Mouse (Mus musculus) cerebellum, adult (tissue): ENCODE measurements at regions not wholly inside any gene's neighbourhood (a gene's known extent, or its start where the extent isn't known, plus 50 kb on each side); places are given as distances from the start of the nearest gene placed in this dataset.

Source experiments
- ATAC-seq: cut with Nextera tagmentation; 2 replicates; pipeline ENCODE4 v1.9.2; 2017; ENCODE audit warnings: mild to moderate bottlenecking, moderate library complexity, mixed read lengths; ENCODE audit not compliant: insufficient number of reproducible peaks, low FRiP score, low TSS enrichment

DNA sequence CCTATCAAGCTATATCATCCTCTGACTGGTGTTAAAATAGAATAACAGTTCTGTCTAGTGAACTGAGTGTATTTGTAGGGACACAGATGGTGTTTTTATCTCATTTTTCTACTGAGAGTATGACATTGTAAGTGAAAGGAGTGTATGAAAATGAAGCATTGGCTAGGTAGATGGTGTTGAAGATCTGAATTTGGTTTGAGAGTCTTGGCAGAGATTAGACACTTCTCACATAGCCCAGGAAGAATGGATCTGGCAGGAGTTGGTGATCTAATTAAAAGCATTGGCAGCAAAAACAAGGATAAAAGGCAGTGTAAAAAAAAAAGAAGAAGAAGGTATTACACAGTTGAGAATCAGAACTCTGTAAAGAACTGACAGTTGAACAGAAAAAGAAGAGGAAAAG is 900.4 kb upstream of the Pabpc4l start:
- no peak for ATAC-seq

DNA sequence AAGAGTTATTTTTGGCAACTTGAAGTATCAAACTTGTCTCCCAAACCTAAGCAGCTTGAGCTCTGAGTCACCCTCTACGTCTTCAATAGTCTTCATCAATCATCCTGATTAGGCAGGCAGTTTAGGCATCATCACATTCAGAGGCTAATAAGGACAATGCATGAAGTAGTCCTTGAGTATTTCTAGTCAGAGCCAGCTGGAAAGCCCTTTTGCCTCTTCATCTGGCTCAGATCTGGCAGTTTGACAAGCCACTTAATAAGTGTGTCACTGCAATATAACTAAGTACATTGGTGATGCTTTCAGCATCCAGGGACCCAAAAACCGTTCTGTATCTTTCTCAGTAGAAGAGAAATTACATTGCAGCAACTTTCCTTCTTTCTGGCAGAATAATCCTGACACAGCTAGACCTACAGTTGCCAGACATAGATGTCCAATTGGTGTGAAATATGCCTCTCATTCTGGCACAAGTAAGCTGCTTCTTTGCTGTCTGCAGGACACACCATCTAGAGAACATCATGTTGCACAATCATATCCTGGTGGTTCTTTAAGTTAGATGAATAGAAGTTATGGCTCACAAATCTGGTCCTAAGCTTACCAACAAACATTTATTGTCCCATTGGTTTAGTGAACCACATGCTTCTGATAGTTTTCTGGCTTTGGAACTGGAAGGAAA is 868.5 kb upstream of the Pabpc4l start:
- no peak for ATAC-seq

GRCm38 (mm10) chr3:47281783-47282182 is 833.8 kb upstream of the Pabpc4l start:
- ATAC-seq: no peak

GRCm38 (mm10) chr3:47280270-47280669 is 832.3 kb upstream of the Pabpc4l start:
- peak; percentile 58; the same call in 1 of the 2 replicates for ATAC-seq

DNA sequence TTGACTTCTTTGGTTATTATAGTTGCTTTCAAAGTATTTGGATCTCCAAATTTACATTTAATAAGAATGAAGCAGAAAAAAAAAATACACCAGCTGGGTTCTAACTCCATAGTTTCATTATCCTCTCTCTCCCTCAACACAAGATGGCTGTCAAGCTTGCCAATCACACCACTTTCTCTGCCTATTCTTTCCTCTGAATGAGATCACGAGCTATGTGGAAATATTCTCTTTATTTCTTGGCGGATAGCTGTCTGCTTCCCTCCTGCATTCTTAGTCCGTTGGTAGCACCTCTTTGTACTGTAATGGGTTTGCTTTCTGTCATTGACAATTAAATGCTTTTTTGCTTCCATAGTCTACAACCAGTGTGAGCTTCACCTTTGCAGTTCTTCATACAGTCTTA is 793.0 kb upstream of the Pabpc4l start:
- no peak for ATAC-seq

GRCm38 (mm10) chr3:47230234-47230633 is 782.2 kb upstream of the Pabpc4l start:
- ATAC-seq: no peak

- no peak for ATAC-seq
Measured at GRCm38 (mm10) chr3:47218587-47218986, 770.6 kb upstream of the Pabpc4l start.

DNA sequence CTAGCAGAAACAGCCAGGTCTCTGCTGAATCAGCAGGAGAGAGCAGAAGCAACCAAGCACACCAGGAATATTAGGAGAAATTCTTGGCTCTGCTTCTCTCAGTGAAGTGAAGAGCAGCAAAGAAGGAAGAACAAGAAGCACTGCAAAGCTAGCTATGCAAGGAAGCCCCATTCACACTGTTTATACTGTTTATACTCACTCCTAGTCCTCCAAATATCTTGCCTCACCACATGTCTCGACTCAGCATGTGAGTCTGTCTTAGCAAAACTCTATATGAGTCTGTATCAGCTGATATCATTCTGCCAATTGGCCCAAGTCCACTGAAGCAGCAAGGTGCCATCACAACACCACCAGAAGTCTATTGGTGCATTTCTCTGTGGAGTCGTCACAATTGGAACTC is 765.1 kb upstream of the Pabpc4l start:
- no peak for ATAC-seq

DNA sequence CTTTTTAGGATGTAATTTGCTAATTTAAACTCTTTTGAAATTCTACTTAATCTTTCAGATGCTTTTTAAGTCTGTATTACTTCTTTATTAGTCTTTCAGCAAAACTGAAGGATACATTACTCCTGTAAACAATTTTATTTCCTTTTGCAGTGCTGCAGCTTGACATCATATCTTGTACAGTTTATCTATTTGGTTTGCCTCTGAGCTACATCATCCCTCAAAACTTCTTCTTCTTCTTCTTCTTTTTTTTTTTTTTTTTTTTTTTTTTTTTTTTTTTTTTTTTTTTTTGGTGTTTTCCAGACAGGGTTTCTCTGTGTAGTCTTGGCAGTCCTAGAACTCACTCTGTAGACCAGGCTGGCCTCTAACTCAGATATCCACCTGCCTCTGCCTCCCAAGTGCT is 749.6 kb upstream of the Pabpc4l start:
- no peak for ATAC-seq

- no peak for ATAC-seq
Measured at GRCm38 (mm10) chr3:47184226-47184625, 736.2 kb upstream of the Pabpc4l start.

DNA sequence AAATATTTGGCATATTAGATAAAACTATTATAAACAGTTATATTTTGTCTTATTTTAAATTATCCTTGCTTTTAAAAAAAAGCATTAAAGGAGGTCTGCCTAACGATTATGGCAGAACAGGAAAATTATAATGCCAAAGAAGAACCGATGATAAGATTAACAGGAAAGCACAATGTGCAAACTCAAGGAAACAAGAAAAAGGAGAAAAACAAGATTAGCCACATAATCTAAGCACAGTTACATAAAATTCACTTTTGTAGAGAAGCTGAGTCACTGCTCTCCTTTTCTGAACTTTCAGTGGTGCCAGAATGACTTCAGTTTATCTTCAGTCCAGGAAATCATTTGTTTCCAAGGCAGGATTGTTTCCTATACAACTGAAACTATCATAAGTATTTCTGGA is 734.7 kb upstream of the Pabpc4l start:
- no peak for ATAC-seq

GRCm38 (mm10) chr3:47180377-47180776 is 732.4 kb upstream of the Pabpc4l start:
- ATAC-seq: no peak
